ENCODE assay signal across 16 mouse cellular contexts in the genomic region with DNA sequence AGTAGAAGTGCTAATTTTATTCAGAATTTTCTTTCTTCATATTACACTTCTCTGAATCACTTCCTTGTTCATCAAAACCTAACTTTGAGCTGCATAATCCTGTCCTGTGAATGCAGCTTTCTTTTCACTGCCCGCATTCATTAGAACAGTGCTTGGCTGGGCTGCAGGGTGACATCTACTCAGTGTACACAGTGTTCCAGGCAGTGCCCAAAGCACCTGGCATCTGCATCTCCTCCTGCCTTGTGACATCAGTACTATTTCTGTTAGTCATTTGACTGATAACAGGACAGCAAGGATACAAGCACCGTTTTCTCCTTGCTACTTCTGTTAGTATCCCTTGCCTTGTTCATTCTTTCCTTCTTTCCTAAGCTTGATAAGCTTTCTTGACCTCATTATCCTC. TPM values are rescaled to one million over a fixed set of nuclear protein-coding genes. Genes with fewer than 3 reads are reported as not detected.
DNase-seq lines count a peak whose midpoint lies in the region; ATAC-seq lines count a peak whose summit lies in the region.
"Had no signal": no experiment of that assay in that cellular context is flagged by ENCODE, and none has a peak within 500 bp of the region (broad histone marks: within the 10 kb centered on the region; RNA-seq: fewer than 3 reads in every experiment).

No protein-coding gene starts in this region.

- H3K9ac ChIP-seq in heart, embryonic 11.5 days (ENCODE audit: low read depth, low read length): no peak overlapping the region
- no peak overlapping the region for H3K9ac ChIP-seq in midbrain, embryonic 15.5 days
- H3K9ac ChIP-seq: embryonic facial prominence, embryonic 15.5 days; forebrain, embryonic 12.5 days; hindbrain, embryonic 14.5 days; liver, postnatal 0 days; midbrain, embryonic 13.5 days had no signal

- no peak for ATAC-seq in heart, embryonic 11.5 days (replicated peaks; ENCODE audit: insufficient number of reproducible peaks, low FRiP score, low TSS enrichment)
- no peak for ATAC-seq in midbrain, embryonic 15.5 days (replicated peaks)
- ATAC-seq: CD4-positive, CD25-positive, alpha-beta regulatory T cell, adult 4 months; liver, postnatal 0 days; midbrain, embryonic 13.5 days had no signal

- H3K27me3 ChIP-seq in heart, embryonic 11.5 days (ENCODE audit: control insufficient read depth, insufficient read depth, low read length): no peaks in the 10 kb centered on the region
- H3K27me3 ChIP-seq in midbrain, embryonic 15.5 days (replicated peaks): no peaks in the 10 kb centered on the region
- H3K27me3 ChIP-seq: embryonic facial prominence, embryonic 15.5 days; forebrain, embryonic 12.5 days; midbrain, embryonic 13.5 days had no signal

- H3K36me3 ChIP-seq in heart, embryonic 11.5 days (ENCODE audit: control insufficient read depth, insufficient read depth, low read length): no peaks in the 10 kb centered on the region
- no peaks in the 10 kb centered on the region for H3K36me3 ChIP-seq in midbrain, embryonic 15.5 days (replicated peaks)
- H3K36me3 ChIP-seq: embryonic facial prominence, embryonic 15.5 days; forebrain, embryonic 12.5 days; midbrain, embryonic 13.5 days had no signal

- H3K27ac ChIP-seq in heart, embryonic 11.5 days (ENCODE audit: low read depth, low read length): no peak overlapping the region
- no peak overlapping the region for H3K27ac ChIP-seq in midbrain, embryonic 15.5 days
- H3K27ac ChIP-seq: embryonic facial prominence, embryonic 15.5 days; forebrain, embryonic 12.5 days; hindbrain, embryonic 14.5 days; macrophage; midbrain, embryonic 13.5 days had no signal

- no peak overlapping the region for H3K4me3 ChIP-seq in heart, embryonic 11.5 days (ENCODE audit: low read depth, low read length)
- no peak overlapping the region for H3K4me3 ChIP-seq in midbrain, embryonic 15.5 days
- H3K4me3 ChIP-seq: embryonic facial prominence, embryonic 15.5 days; forebrain, embryonic 12.5 days; midbrain, embryonic 13.5 days had no signal

- intact Hi-C loops in heart, postnatal 10 days (cut with DNase I): no loop called here

- H3K4me2 ChIP-seq in heart, embryonic 11.5 days: no peak overlapping the region
- H3K4me2 ChIP-seq in midbrain, embryonic 15.5 days: no peak overlapping the region
- H3K4me2 ChIP-seq: embryonic facial prominence, embryonic 15.5 days; forebrain, embryonic 12.5 days; hindbrain, embryonic 14.5 days; midbrain, embryonic 13.5 days had no signal

- H3K4me1 ChIP-seq in heart, embryonic 11.5 days (ENCODE audit: control insufficient read depth, insufficient read depth, low read length): no peaks in the 10 kb centered on the region
- no peaks in the 10 kb centered on the region for H3K4me1 ChIP-seq in midbrain, embryonic 15.5 days
- H3K4me1 ChIP-seq: embryonic facial prominence, embryonic 15.5 days; forebrain, embryonic 12.5 days; midbrain, embryonic 13.5 days had no signal

- peak; percentile 67 to 82 for DNase-seq in heart, adult 18-20 months
- DNase-seq in heart, adult 8-10 months (ENCODE audit: low spot score): peak; percentile 68
- peak; percentile 51 to 72 for DNase-seq in heart, postnatal 10 days
- DNase-seq in left cerebral cortex, adult 9 months (ENCODE audit: low spot score in 2 of 2): peak; percentile 23 to 41
- no peak for DNase-seq in cerebellum, adult 11 months
- DNase-seq: kidney, adult 18-20 months; kidney, postnatal 36 days; liver, postnatal 0 days had no signal

- no peaks in the 10 kb centered on the region for H3K9me3 ChIP-seq in heart, embryonic 11.5 days (replicated peaks; ENCODE audit: control insufficient read depth, low read length)
- H3K9me3 ChIP-seq in midbrain, embryonic 15.5 days: no peaks in the 10 kb centered on the region
- H3K9me3 ChIP-seq: embryonic facial prominence, embryonic 15.5 days; forebrain, embryonic 12.5 days; midbrain, embryonic 13.5 days had no signal

- WGBS in heart, embryonic 11.5 days (ENCODE audit: insufficient replicate concordance): 58% methylated on average over 2 of the region's 2 CpGs
- WGBS in midbrain, embryonic 15.5 days: 77% methylated on average over 2 of the region's 2 CpGs

RNA-seq across cellular contexts. Expression of a gene that starts 25.5 kb away (rescaled TPM):
- total RNA-seq in heart, adult 18-20 months (2021): 10 to 100 TPM; 14.5 to 18.6 TPM
- polyA plus RNA-seq in heart, embryonic 11.5 days (2014; fragmentation: Nextera tagmentation; extraction: Ambion mirVana): 9.3 and 9.7 TPM in 2 replicates
- 10 to 100 TPM; 17.5 to 20.4 (median 18.5) TPM for total RNA-seq in heart, adult 8-10 months (2022)
- 10 to 100 TPM; 16.9 to 17.7 TPM for total RNA-seq in heart, postnatal 10 days (2021)
- 7.5 and 8.6 TPM in 2 replicates for polyA plus RNA-seq in midbrain, embryonic 15.5 days (2015; fragmentation: Nextera tagmentation; extraction: Ambion mirVana)
